Mouse (Mus musculus) hindbrain, embryonic 13.5 days (tissue): Measurements from ENCODE around the gene Spatc1l. TPM values are rescaled to one million over a fixed set of nuclear protein-coding genes. Genes with fewer than 3 reads are reported as not detected.
A peak's percentile ranks its signal among the peaks of the same experiment; 100 is the strongest.

Experiments
- ATAC-seq: fragments of 200-750 bp; cut with Nextera tagmentation; 2 replicates; pipeline ENCODE4 v1.8.0; 2017; ENCODE audit warnings: moderate TSS enrichment; ENCODE audit not compliant: low FRiP score
- H3K27ac ChIP-seq: fragments of 300-500 bp; sonication (generic); 2 replicates; pipeline ENCODE4 v1.5.1; 2015; ENCODE audit warnings: inconsistent platforms, mild to moderate bottlenecking, moderate library complexity
- H3K27me3 ChIP-seq: fragments of 300-500 bp; sonication (generic); 2 replicates; pipeline ENCODE4 v1.6.1; 2015; ENCODE audit warnings: mild to moderate bottlenecking, inconsistent platforms
- H3K36me3 ChIP-seq: fragments of 300-500 bp; sonication (generic); 2 replicates; pipeline ENCODE4 v1.6.1; 2015; ENCODE audit warnings: mild to moderate bottlenecking, inconsistent platforms
- H3K4me1 ChIP-seq: fragments of 300-500 bp; sonication (generic); replicated peaks from 2 replicates; pipeline ENCODE4 v1.6.1; 2015; ENCODE audit warnings: inconsistent platforms
- H3K4me2 ChIP-seq: fragments of 300-500 bp; sonication (generic); 2 replicates; pipeline ENCODE4 v1.6.1; 2015; ENCODE audit warnings: inconsistent platforms, mild to moderate bottlenecking, moderate library complexity
- H3K4me3 ChIP-seq: fragments of 300-500 bp; sonication (generic); 2 replicates; pipeline ENCODE4 v1.5.1; 2015; ENCODE audit warnings: mild to moderate bottlenecking, inconsistent platforms
- H3K9ac ChIP-seq: fragments of 300-500 bp; sonication (generic); 2 replicates; pipeline ENCODE4 v1.6.1; 2015; ENCODE audit warnings: mild to moderate bottlenecking, inconsistent platforms
- H3K9me3 ChIP-seq: fragments of 300-500 bp; sonication (generic); 2 replicates; pipeline ENCODE4 v1.6.1; 2016; ENCODE audit warnings: inconsistent platforms
- WGBS: fragments of 180-500 bp; shearing (Covaris S2); methylation state at CpG from one replicate; pipeline ENCODE4 v1.1.7; 2015; 5-methylcytosine and 5-hydroxymethylcytosine counted together
- polyA plus RNA-seq: library from polyadenylated mRNA; unstranded; fragments of >200 nt; fragmentation: Nextera tagmentation; extraction: Ambion mirVana; gene quantifications from 2 replicates; pipeline ENCODE4 v1.2.1, GENCODE M21; 2015

Spatc1l gene
- polyA plus RNA-seq = not detected in 2 replicates

- Histone ChIP-seq H3K27me3 (no peaks in the 10 kb centered on the region), H3K27ac (no peak within 1 kb of the TSS), H3K9me3 (no peaks in the 10 kb centered on the region), H3K4me1 (no peaks in the 10 kb centered on the region), H3K4me2 (no peak within 1 kb of the TSS), H3K36me3 (peaks cover 7% of the 10 kb centered on the region; the same call in 1 of the 2 replicates), H3K9ac (no peak within 1 kb of the TSS), H3K4me3 (no peak within 1 kb of the TSS)
- 93% methylated on average over 10 of the region's 10 CpGs for WGBS
- ATAC-seq = no peak
Measured at GRCm38 (mm10) chr10:76561972-76562371, at the start of gene Spatc1l. Gene Spatc1l, plus strand, starts transcription at chr10:76562272.

DNA sequence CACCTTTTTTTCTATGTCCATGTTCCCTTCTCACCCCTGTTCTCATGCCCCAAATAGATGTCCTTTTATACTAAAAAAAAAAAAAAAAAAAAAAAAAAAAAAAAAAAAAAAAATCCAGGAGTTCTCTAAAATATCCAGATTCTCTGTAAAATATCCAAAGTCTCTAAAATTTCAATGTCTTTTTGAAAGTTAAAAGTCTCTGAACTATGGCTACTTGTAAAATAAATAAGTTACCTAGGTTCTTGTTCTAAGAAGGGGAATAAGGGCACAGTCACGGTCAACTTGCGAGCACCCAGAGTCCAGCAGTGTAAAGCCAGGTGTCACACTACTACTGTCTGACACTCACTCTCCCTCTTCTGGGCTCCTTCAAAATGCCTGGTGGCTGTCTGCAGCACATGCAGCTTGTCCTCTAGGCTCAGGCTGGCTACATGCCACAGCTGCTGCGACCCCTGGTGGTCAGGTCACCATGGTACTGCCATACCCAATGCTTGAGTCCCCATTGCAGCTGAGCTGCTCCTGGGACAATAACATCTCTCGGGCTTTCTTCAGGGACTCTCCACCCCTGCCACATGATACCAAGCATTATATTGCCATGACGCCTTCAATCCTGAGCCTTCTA lies 49.0 kb upstream of the Spatc1l start:
- H3K4me2 ChIP-seq = no peak overlapping the region
- peaks cover 91% of the 10 kb centered on the region for H3K36me3 ChIP-seq
- H3K4me1 ChIP-seq = no peaks in the 10 kb centered on the region
- ATAC-seq = peak; percentile 63
- no peak overlapping the region for H3K9ac ChIP-seq
- no peaks in the 10 kb centered on the region for H3K27me3 ChIP-seq
- WGBS = 46% methylated on average over 5 of the region's 5 CpGs
- no peaks in the 10 kb centered on the region for H3K9me3 ChIP-seq
- no peak overlapping the region for H3K27ac ChIP-seq
- no peak overlapping the region for H3K4me3 ChIP-seq

DNA sequence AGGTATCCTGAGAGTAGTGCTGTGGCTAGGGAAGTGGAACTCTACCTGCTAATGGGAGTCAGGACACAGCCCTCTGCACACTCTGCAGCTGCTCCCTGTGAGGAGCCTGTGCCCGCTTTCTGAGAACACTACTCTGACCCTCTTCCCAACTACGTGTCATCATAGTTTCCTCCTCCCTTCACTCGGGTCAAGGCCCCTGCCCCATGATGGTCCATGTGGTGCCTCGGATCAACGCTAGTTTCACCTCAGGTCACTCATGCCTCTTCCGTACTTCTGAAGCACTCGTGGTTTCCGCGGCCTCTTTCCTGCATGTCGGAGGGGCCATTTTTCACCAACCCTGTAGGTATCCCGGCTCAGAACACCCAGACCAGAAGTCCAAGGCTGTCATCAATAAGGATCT lies 31.1 kb upstream of the Spatc1l start:
- Histone ChIP-seq H3K27me3 (no peaks in the 10 kb centered on the region), H3K4me2 (peak overlapping the region; percentile 79), H3K9ac (peak overlapping the region; percentile 89), H3K27ac (peak overlapping the region; percentile 14), H3K9me3 (no peaks in the 10 kb centered on the region), H3K4me1 (peaks cover 36% of the 10 kb centered on the region), H3K36me3 (peaks cover 22% of the 10 kb centered on the region), H3K4me3 (peak overlapping the region; percentile 74)
- 2% methylated on average over 11 of the region's 11 CpGs for WGBS
- ATAC-seq = no peak; the same call in 1 of the 2 replicates

DNA sequence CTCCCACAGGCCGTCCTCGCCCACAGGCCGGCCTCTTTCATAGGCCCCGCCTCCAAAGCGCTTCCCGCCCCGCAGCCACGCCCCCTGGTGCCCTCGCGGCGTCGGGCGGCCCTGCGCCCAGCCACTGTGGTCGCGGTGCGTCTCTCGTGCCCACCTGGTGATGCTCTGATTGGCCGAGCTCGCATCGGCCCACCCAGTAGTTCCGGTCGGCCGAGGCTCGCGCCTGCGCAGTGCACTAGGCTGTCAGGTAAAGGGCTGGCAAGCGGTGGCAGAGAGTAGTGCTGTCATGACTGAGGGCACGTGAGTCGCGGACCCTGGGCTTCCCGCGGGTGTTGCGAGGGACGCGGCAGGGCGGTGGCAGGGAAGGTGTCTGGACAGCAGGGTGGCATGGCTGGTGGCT lies 30.7 kb upstream of the Spatc1l start, which contains the start of gene Lss:
Gene Lss (plus strand): TSS at position 214 of the 400 bp plus-strand sequence.
- Histone ChIP-seq H3K27me3 (no peaks in the 10 kb centered on the region), H3K4me1 (peaks cover 36% of the 10 kb centered on the region), H3K4me2 (peak within 1 kb of the TSS; percentile 79), H3K27ac (peak within 1 kb of the TSS; percentile 86), H3K4me3 (peak within 1 kb of the TSS; percentile 74), H3K9ac (peak within 1 kb of the TSS; percentile 89), H3K9me3 (no peaks in the 10 kb centered on the region), H3K36me3 (peaks cover 27% of the 10 kb centered on the region)
- peak; percentile 100 for ATAC-seq
- under 1% methylated on average over 37 of the region's 37 CpGs for WGBS

DNA sequence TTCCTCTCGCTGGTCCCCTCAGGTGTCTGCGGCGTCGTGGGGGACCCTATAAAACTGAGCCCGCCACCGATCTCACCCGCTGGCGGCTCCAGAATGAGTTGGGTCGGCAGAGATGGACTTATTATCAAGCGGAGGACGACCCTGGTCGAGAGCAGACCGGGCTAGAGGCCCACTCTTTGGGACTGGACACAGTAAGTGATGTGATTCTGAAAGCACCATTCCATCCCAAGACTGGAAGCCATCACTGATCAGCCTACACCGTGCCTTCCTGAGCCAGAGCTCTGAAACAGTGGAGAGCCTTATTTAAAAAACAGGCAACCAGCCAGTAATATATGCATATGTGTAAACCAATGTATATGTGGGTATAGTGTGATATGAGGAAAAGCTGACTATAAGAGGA lies 30.2 kb upstream of the Spatc1l start:
- Histone ChIP-seq H3K9ac (peak overlapping the region; percentile 89), H3K4me2 (peak overlapping the region; percentile 79), H3K9me3 (no peaks in the 10 kb centered on the region), H3K36me3 (peaks cover 31% of the 10 kb centered on the region), H3K27me3 (no peaks in the 10 kb centered on the region), H3K4me3 (peak overlapping the region; percentile 74), H3K4me1 (peaks cover 36% of the 10 kb centered on the region), H3K27ac (peak overlapping the region; percentile 86)
- peak; percentile 46 for ATAC-seq
- WGBS = 1% methylated on average over 14 of the region's 14 CpGs

GRCm38 (mm10) chr10:76535526-76535925 lies 26.5 kb upstream of the Spatc1l start:
- H3K4me1 ChIP-seq = peaks cover 32% of the 10 kb centered on the region
- WGBS = 99% methylated on average over 7 of the region's 7 CpGs
- H3K4me3 ChIP-seq = no peak overlapping the region
- ATAC-seq = no peak
- H3K36me3 ChIP-seq = peaks cover 68% of the 10 kb centered on the region
- no peaks in the 10 kb centered on the region for H3K9me3 ChIP-seq
- no peak overlapping the region for H3K9ac ChIP-seq
- H3K4me2 ChIP-seq = no peak overlapping the region
- no peaks in the 10 kb centered on the region for H3K27me3 ChIP-seq
- H3K27ac ChIP-seq = no peak overlapping the region

DNA sequence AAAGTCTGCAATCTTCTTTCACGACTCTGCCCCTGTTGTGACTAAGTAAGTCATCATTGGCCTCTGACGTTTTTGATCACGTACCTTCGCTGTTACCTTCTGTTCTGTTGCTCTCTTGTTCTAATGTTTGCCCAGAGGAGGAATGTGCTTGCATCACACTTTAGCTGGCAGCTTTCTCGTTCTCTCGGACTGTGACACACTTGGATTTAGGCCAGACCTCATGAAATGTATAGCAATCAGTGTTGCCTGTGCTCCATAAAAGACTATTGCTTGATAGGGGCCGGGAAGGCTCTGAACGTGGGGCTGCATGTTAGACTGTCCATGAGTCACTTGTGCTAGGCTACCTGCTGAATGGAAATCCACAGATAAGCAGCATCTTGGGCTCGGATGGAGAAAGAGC lies 24.5 kb upstream of the Spatc1l start:
- no peak overlapping the region for H3K4me3 ChIP-seq
- H3K9me3 ChIP-seq = no peaks in the 10 kb centered on the region
- no peak overlapping the region for H3K27ac ChIP-seq
- H3K4me1 ChIP-seq = peaks cover 18% of the 10 kb centered on the region
- H3K4me2 ChIP-seq = no peak overlapping the region
- H3K27me3 ChIP-seq = no peaks in the 10 kb centered on the region
- 85% methylated on average over 9 of the region's 9 CpGs for WGBS
- peaks cover 89% of the 10 kb centered on the region for H3K36me3 ChIP-seq
- ATAC-seq = no peak
- no peak overlapping the region for H3K9ac ChIP-seq

GRCm38 (mm10) chr10:76541336-76542085 lies 20.6 kb upstream of the Spatc1l start:
- H3K4me3 ChIP-seq = no peak overlapping the region
- no peak for ATAC-seq
- no peaks in the 10 kb centered on the region for H3K9me3 ChIP-seq
- H3K4me2 ChIP-seq = no peak overlapping the region
- no peak overlapping the region for H3K9ac ChIP-seq
- 95% methylated on average over 11 of the region's 11 CpGs for WGBS
- H3K27ac ChIP-seq = no peak overlapping the region
- H3K27me3 ChIP-seq = no peaks in the 10 kb centered on the region
- peaks cover 100% of the 10 kb centered on the region for H3K36me3 ChIP-seq
- H3K4me1 ChIP-seq = no peaks in the 10 kb centered on the region

DNA sequence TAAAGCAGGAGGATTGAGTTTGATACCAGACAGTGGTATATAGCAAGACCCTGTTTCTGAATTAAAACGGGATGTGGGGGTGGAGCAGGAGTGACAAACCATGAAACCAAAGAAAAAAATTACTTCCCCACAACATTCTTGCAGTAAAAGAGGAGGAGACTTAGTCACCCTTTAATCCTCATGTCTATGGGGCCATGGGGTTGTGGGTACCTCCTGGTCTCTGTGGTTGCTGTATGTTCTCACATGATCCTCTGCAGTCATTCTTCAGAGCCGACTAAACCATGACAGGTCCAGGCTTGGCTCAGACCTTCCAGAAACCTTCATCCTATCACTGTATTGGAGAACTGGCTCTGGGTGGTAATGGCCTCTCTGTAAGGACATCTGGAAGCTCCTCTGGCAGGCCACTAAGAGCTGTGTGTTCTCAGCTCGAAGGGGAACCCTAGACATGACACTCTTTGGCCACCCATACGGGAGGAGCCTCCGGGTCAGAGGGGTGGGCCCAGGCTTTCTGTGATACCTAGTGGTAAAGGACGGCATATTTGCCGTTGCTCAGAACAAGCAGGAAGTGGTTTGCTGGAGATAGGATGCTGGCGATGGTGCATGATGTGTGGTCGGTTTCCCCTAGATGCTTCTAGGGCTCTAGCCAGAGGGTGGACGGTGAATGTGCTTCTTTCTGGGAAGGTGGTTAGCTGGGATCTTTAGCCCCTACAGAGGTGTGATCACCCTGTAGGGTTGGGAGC lies 19.3 kb upstream of the Spatc1l start:
- Histone ChIP-seq H3K4me3 (no peak overlapping the region), H3K27ac (no peak overlapping the region), H3K4me1 (no peaks in the 10 kb centered on the region), H3K27me3 (no peaks in the 10 kb centered on the region), H3K9ac (no peak overlapping the region), H3K4me2 (no peak overlapping the region), H3K36me3 (peaks cover 100% of the 10 kb centered on the region), H3K9me3 (no peaks in the 10 kb centered on the region)
- no peak for ATAC-seq
- WGBS = 94% methylated on average over 10 of the region's 10 CpGs

DNA sequence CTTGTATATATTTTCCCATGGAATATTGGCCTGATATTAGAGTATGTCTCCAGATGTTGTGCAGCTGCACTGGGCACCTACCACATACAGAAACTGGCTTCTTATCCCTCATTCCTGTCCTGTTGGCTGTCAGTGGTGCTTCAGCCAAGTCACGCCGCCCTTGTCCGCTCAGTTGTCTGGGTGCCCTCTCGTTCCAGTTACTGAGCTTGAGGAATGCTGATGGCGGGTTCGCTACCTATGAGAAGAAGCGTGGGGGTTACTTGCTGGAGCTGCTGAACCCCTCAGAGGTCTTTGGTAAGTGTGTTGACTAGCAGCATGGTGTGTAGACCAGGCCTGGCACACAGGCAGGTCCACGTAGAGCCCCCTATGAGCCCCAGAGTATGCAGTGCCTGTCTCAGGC lies 15.5 kb upstream of the Spatc1l start:
- Histone ChIP-seq H3K36me3 (peaks cover 100% of the 10 kb centered on the region), H3K4me2 (no peak overlapping the region), H3K9me3 (no peaks in the 10 kb centered on the region), H3K9ac (no peak overlapping the region), H3K27me3 (no peaks in the 10 kb centered on the region), H3K4me3 (no peak overlapping the region), H3K4me1 (no peaks in the 10 kb centered on the region), H3K27ac (no peak overlapping the region)
- ATAC-seq = no peak
- 91% methylated on average over 8 of the region's 8 CpGs for WGBS

- H3K4me2 ChIP-seq = no peak overlapping the region
- peaks cover 100% of the 10 kb centered on the region for H3K36me3 ChIP-seq
- 93% methylated on average over 8 of the region's 8 CpGs for WGBS
- H3K9me3 ChIP-seq = no peaks in the 10 kb centered on the region
- no peaks in the 10 kb centered on the region for H3K27me3 ChIP-seq
- H3K9ac ChIP-seq = no peak overlapping the region
- no peak overlapping the region for H3K4me3 ChIP-seq
- no peak for ATAC-seq
- no peak overlapping the region for H3K27ac ChIP-seq
- no peaks in the 10 kb centered on the region for H3K4me1 ChIP-seq
Measured at GRCm38 (mm10) chr10:76548218-76548617, 13.9 kb upstream of the Spatc1l start.

GRCm38 (mm10) chr10:76550458-76550857 lies 11.6 kb upstream of the Spatc1l start:
- no peaks in the 10 kb centered on the region for H3K27me3 ChIP-seq
- H3K4me1 ChIP-seq = no peaks in the 10 kb centered on the region
- no peaks in the 10 kb centered on the region for H3K9me3 ChIP-seq
- H3K4me2 ChIP-seq = no peak overlapping the region
- H3K27ac ChIP-seq = no peak overlapping the region
- H3K4me3 ChIP-seq = no peak overlapping the region
- 88% methylated on average over 5 of the region's 5 CpGs for WGBS
- no peak for ATAC-seq
- H3K9ac ChIP-seq = no peak overlapping the region
- peaks cover 97% of the 10 kb centered on the region for H3K36me3 ChIP-seq
